27 mouse cellular contexts compared by ENCODE assay signal in genomic region chr1:180771306-180771705, GRCm38 (mm10). TPM values are rescaled to one million over a fixed set of nuclear protein-coding genes. Genes with fewer than 3 reads are reported as not detected.
DNase-seq lines count a peak whose midpoint lies in the region; ATAC-seq and TF ChIP-seq lines count a peak whose summit lies in the region.
"Had no signal": no experiment of that assay in that cellular context is flagged by ENCODE, and none has a peak within 500 bp of the region (broad histone marks: within the 10 kb centered on the region; RNA-seq: fewer than 3 reads in every experiment).

No protein-coding gene starts in this region.

- ATAC-seq in megakaryocyte, adult 5-6 weeks (ENCODE audit: poor library complexity, severe bottlenecking): peak; percentile 21
- ATAC-seq: forebrain, embryonic 15.5 days; intestine, postnatal 0 days; lung, postnatal 0 days; midbrain, embryonic 15.5 days had no signal

- H3K27me3 ChIP-seq in splenic B cell, adult 2 months (ENCODE audit: control insufficient read depth, insufficient read depth, low read length, poor library complexity, severe bottlenecking): no peaks in the 10 kb centered on the region
- H3K27me3 ChIP-seq: embryonic facial prominence, embryonic 12.5 days; forebrain, embryonic 15.5 days; limb, embryonic 12.5 days; midbrain, embryonic 15.5 days; neural tube, embryonic 13.5 days had no signal

- no peak overlapping the region for H3K4me3 ChIP-seq in lung, adult 2 months (replicated peaks; ENCODE audit: extremely low read depth, low read depth, low read length)
- H3K4me3 ChIP-seq: embryonic facial prominence, embryonic 12.5 days; forebrain, embryonic 15.5 days; gastrocnemius, adult 2 months; left cerebral cortex, adult 2 months; limb, embryonic 12.5 days; midbrain, embryonic 10.5 days; midbrain, embryonic 15.5 days; myocyte; neural tube, embryonic 13.5 days had no signal

- peak; percentile 27 for DNase-seq in lung, postnatal 36 days
- no peak for DNase-seq in lung, adult 2 months
- peak; percentile 11 for DNase-seq in T-cell, adult 2 months (ENCODE audit: low spot score)
- peak; percentile 68 for DNase-seq in splenic B cell, adult 2 months (ENCODE audit: low read depth, low spot score)
- no peak for DNase-seq in adrenal gland, adult (ENCODE audit: inconsistent age in 2 of 2, low spot score in 1 of 2)
- DNase-seq in ovary, postnatal 10 days (ENCODE audit: low spot score): no peak
- DNase-seq: adrenal gland, postnatal 25 days; cerebellum, adult 2 months; cerebellum, postnatal 36 days; gastrocnemius, adult 2 months; gastrocnemius, postnatal 36 days; heart, adult 18-20 months; kidney, postnatal 25 days; retina, postnatal 1 day; right cerebral cortex, postnatal 25 days; thymus, postnatal 14 days had no signal

- TF ChIP-seq POLR2A in lung, adult 2 months (IDR thresholded peaks at IDR 0.05; ENCODE audit: borderline replicate concordance, extremely low read depth, low read depth, low read length): no peak

- no peaks in the 10 kb centered on the region for H3K36me3 ChIP-seq in splenic B cell, adult 2 months (ENCODE audit: control insufficient read depth, insufficient read depth, low read length, poor library complexity, severe bottlenecking)
- H3K36me3 ChIP-seq: embryonic facial prominence, embryonic 12.5 days; forebrain, embryonic 15.5 days; limb, embryonic 12.5 days; midbrain, embryonic 10.5 days; midbrain, embryonic 15.5 days; neural tube, embryonic 13.5 days had no signal

- peaks cover 3% of the 10 kb centered on the region for H3K4me1 ChIP-seq in lung, adult 2 months (ENCODE audit: control insufficient read depth, insufficient read depth, low read length)

- TF ChIP-seq CTCF in lung, adult 2 months (IDR thresholded peaks at IDR 0.05; ENCODE audit: insufficient read depth, low read length): no peak

- 60% methylated on average over 5 of the region's 5 CpGs for WGBS in lung, adult 2 months

RNA-seq across cellular contexts. Expression of gene H3f3a, which starts 42.4 kb away (rescaled TPM):
- polyA plus RNA-seq in lung, adult 2 months (2012; rRNA removed): 282 and 339 TPM in 2 replicates
- 3,482 and 3,921 TPM in 2 replicates for total RNA-seq in megakaryocyte, adult 5-6 weeks (2015)
- 2,689 and 3,338 TPM in 2 replicates for total RNA-seq in megakaryocyte, adult 5-6 weeks (2017)

RNA-seq across cellular contexts. Expression of gene Acbd3, which starts 45.5 kb away (rescaled TPM):
- 12.2 and 15.0 TPM in 2 replicates for polyA plus RNA-seq in lung, adult 2 months (2012; rRNA removed)
- total RNA-seq in megakaryocyte, adult 5-6 weeks (2015): 25.2 and 27.1 TPM in 2 replicates
- 49.8 and 52.4 TPM in 2 replicates for total RNA-seq in megakaryocyte, adult 5-6 weeks (2017)

Comparison
In these comparisons a context has a peak if more than half of its experiments do, and no peak if none do; other contexts are left out.
1. DNase-seq: peak in lung, postnatal 36 days (single experiment), T-cell, adult 2 months (single experiment) and splenic B cell, adult 2 months (single experiment); none in lung, adult 2 months (single experiment), adrenal gland, adult (0 of 2) and ovary, postnatal 10 days (single experiment).